Mouse (Mus musculus) layer of hippocampus, adult 8-10 months (tissue): Measurements from ENCODE around the gene Aire. TPM values are rescaled to one million over a fixed set of nuclear protein-coding genes. Genes with fewer than 3 reads are reported as not detected.

Experiments used
- DNase-seq, 2 experiments: peaks; one replicate each; pipeline ENCODE4 v3.0.0; 2022; ENCODE audit warnings: low spot score in 2 of 2
- total RNA-seq, 4 experiments: library from RNA; stranded (reverse); gene quantifications; 2 replicates each; pipeline ENCODE4 v1.2.4; 2022

Gene Aire
- total RNA-seq, 4 experiments from 2014 or later, result 0.56 to 0.93 (median 0.63) TPM

DNA sequence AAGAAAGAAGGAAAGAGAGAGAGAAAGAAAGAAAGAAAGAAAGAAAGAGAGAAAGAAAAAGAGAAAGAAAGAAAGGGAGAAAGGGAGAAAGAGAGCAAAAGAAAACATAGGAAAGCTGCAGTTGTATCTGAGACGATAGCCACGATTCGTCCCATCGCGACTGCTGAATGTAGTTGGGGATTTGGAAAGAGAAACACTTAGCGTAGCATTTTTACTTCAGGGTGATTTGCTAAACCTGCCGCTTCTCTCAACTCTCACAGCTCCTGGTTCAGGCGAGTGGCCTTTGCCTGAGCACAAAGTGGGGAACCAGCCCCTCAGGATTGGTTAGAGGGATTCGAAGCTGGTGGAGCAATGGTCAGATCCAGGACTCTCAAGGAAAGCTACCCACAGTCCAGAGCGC, 33.1 kb downstream of the Aire start:
- no peak for DNase-seq

DNA sequence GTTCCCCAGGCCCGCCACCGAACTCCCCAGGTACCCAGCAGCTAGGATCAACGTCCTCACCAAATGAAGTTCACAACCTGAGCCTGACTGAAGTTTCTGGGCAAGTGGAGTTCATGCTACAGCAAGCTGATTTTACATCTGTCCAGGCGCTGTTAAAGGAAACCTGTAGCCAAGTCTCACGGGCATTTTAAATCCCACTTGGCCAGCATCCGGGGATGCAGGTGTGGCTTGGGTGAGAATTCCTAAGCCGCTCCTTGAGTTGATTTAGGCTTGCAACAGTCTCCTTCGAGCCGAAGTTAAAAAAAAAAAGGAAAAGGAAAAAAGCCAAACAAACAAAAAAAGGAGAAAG, 33.5 kb downstream of the Aire start, which contains the start of gene Pfkl:
Gene Pfkl (minus strand): TSS at position 139 of the 349 bp plus-strand sequence.
- DNase-seq, result no peak

GRCm38 (mm10) chr10:78009184-78009944, 34.0 kb downstream of the Aire start:
- peak; percentile 89 to 91 for DNase-seq

GRCm38 (mm10) chr10:78008169-78008568, 35.2 kb downstream of the Aire start:
- DNase-seq, result no peak

- DNase-seq, result no peak
Observed at GRCm38 (mm10) chr10:78007203-78007602, 36.2 kb downstream of the Aire start.

DNA sequence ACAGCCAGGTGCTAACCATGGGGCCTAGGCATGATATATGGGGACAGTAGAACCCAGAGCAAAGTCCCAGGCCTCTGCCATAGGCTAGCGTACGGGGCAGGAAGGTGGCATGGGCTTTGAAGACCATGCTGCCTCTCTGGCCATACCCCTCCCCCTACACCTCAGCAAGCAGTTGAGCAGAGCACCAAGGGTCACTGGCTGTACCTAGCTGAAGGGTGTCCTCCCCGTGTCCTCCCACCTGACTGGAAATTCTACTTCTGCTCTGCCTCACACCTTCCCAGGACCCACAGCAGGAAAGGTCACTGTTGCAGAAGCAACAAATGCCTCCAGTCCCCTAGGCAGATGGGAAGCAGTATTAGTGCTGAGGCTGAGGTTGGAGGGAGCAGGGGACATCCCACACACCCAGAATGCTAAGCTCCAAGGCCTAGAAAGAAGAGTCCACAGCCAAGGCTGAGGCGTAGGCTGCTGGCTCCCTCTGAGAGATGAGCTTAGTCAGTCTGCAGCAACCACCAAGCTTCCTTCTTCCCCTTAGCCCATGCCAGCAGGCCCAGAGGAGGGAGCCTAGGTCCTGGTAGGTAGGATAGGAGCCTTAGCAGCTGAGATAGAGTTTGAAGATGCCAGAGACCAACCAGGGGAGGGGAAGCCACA, 37.5 kb downstream of the Aire start:
- no peak for DNase-seq

DNA sequence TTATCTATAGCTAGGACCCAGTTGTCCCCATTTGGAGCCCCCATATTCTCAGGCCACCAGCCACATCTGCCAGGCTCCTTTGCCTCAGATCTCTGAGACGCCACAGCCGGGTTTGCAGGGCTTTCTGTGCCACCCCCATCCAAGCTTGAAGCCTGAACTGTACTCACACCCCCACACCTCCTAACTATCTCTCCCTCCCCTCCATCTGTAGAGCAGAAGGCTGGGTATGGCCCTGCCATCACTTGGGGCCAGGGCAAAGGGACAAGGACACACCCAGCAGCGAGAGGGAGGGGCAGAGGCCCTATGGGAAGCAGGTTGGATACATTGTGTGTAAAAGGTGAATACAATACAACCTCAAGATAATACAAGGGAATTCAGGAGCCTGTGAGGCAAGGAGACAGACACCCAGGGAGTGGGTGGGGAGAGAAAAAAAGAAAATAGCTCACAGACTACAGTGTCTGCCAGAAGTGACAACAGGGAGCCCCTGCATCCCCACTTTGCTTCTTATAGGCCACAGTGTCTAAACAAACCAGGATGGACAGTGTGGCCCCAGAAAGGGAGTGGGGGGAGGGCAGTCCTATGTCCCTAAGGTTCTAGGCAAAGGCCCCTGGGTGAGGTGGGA, 38.8 kb downstream of the Aire start:
- DNase-seq, result peak in 1 of 2 experiments; percentile 51

- no peak for DNase-seq
Observed at GRCm38 (mm10) chr10:78002316-78002715, 41.1 kb downstream of the Aire start.

GRCm38 (mm10) chr10:78001796-78002195, 41.6 kb downstream of the Aire start:
- DNase-seq, result peak; percentile 91 to 94

GRCm38 (mm10) chr10:78000200-78000599, 43.2 kb downstream of the Aire start:
- DNase-seq, result no peak

GRCm38 (mm10) chr10:77995639-77996038, 47.8 kb downstream of the Aire start:
- DNase-seq, result no peak

DNA sequence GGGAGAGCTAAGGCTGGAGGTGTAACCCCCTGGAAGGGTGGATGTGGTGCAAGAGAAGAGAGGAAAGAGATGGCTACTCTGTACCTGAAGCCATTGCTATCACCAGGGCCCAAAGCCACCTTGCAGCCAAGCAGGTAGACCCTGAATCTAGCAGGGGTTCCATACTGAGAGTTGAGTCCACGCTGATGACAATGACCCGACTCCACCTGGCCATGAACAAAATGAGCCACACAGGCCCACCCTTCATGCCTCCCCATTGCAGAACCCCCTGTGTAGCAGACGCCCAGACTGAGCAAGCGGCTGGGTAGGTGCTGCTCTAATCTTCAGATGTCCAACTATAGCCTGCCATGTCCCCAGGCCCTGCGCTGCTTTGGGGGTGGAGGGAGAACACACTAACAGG, 57.6 kb downstream of the Aire start:
- no peak for DNase-seq

DNA sequence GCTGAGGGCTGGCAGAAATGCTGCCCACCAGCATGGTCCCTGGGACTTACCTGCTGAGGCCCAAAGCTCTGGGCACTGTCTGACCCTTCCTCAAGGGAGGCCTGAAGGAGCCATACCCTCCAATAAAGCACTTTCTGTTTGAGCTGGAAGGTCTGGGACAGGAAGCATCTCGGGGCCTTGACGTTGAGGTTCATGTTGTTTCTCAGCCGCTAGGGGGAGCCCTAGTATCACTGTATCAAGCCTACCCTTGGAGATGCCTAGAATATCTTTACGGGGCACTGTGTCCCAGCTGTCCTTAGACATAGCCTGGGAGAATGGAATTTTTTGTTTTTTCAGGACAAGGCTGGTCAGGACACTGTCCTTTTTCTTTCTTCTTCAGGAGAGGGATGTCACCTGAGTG, 58.8 kb downstream of the Aire start:
- DNase-seq, result peak in 1 of 2 experiments; percentile 77

Other genes with a start within 250 kb of the Aire start
- gene Gm9639, start 248.5 kb downstream of the Aire start, total RNA-seq, result not detected
- not detected for gene Gm19668, start 244.5 kb downstream of the Aire start, total RNA-seq
- gene Gm9507, start 231.8 kb downstream of the Aire start, total RNA-seq, result not detected
- gene Gm2696, start 228.9 kb downstream of the Aire start, total RNA-seq, result not detected
- not detected for gene Krtap10-4, start 216.5 kb downstream of the Aire start, total RNA-seq
- gene Krtap10-10, start 207.7 kb downstream of the Aire start, total RNA-seq, result not detected
- not detected for gene Gm36176, start 196.8 kb downstream of the Aire start, total RNA-seq
- not detected for gene Gm10318, start 190.8 kb downstream of the Aire start, total RNA-seq
- not detected for gene Gm3285, start 181.6 kb downstream of the Aire start, total RNA-seq
- 1 to 10 TPM; 4.5 to 7.7 (median 5.4) TPM for gene Lrrc3, start 141.1 kb downstream of the Aire start, total RNA-seq
- gene Trpm2, start 73.0 kb downstream of the Aire start, total RNA-seq, result 10 to 100 TPM; 43.0 to 47.6 (median 45.7) TPM
- 10 to 100 TPM; 36.6 to 46.0 (median 40.5) TPM for gene 1810043G02Rik, start 65.1 kb downstream of the Aire start, total RNA-seq
- 100 to 1,000 TPM; 224 to 240 (median 229) TPM for gene Pfkl, start 33.5 kb downstream of the Aire start, total RNA-seq
- gene Dnmt3l, start 1.7 kb downstream of the Aire start, total RNA-seq, result under 1 TPM in 3 of 4 experiments, not detected in 1; 0.29 to 0.72 (median 0.30) TPM
- gene Icosl, start 25.7 kb upstream of the Aire start, total RNA-seq, result 10 to 100 TPM; 12.1 to 13.2 (median 13.0) TPM
- 100 to 1,000 TPM; 120 to 134 (median 127) TPM for gene D10Jhu81e, start 126.2 kb upstream of the Aire start, total RNA-seq
- gene Pwp2, start 141.5 kb upstream of the Aire start, total RNA-seq, result 10 to 100 TPM; 19.6 to 22.1 (median 20.3) TPM
- gene Trappc10, start 201.0 kb upstream of the Aire start, total RNA-seq, result 10 to 100 TPM; 74.1 to 95.5 (median 86.6) TPM